Mouse (Mus musculus): ENCODE results near the gene Zkscan7. TPM values are rescaled to one million over a fixed set of nuclear protein-coding genes. Genes with fewer than 3 reads are reported as not detected.
"Not testable (repeated sequence)": the region's sequence is repeated elsewhere in the genome, so short reads cannot be mapped to it uniquely, and the experiment has no call there.

Gene Zkscan7
- polyA plus RNA-seq, 1 experiment from 2014 or later: 1.2 TPM

DNA sequence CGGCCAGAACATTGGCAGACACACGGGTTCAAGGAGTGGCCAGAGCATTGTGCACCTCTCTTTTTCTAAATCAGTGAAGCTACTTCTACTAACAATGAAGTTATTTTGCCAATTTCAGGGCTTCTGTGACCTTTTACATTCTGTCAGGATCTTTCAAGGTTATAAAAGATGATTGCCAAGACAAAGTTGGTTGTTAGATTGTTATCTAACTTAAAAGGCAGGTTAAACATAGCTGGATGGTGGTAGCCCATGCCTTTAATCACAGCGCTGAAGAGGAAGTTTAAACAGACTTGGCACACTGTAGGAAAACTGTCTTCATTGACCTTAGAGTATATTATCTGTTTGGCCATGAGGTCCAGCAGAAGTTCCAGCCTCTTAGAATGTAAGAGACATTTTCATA lies 39.9 kb upstream of the Zkscan7 start:
- Histone ChIP-seq H3K4me1 (ENCODE audit: insufficient read depth) (no peaks in the 10 kb centered on the region), H3K9me3 (ENCODE audit: low read length) (peaks cover 10% of the 10 kb centered on the region), H3K9ac (replicated peaks) (no peak overlapping the region), H3K4me3 (ENCODE audit: low read depth, low read length) (no peak overlapping the region), H3K4me2 (ENCODE audit: low read depth, low read length) (no peak overlapping the region), H3K27ac (ENCODE audit: low read depth) (no peak overlapping the region), H3K36me3 (replicated peaks; ENCODE audit: insufficient read depth, low read length) (0 out of 2 replicates have a peak, but pooled peaks cover 7% of the 10 kb centered on the region), H3K27me3 (ENCODE audit: insufficient read depth, low read length) (no peaks in the 10 kb centered on the region)
- ATAC-seq (no peak), DNase-seq (no peak)
- WGBS (ENCODE audit: insufficient replicate concordance): 64% methylated on average over 3 of the region's 3 CpGs
- TF ChIP-seq CTCF (IDR thresholded peaks at IDR 0.05; ENCODE audit: low read depth): no peak
- TF ChIP-seq EP300 (IDR thresholded peaks at IDR 0.05; ENCODE audit: low read depth): no peak

DNA sequence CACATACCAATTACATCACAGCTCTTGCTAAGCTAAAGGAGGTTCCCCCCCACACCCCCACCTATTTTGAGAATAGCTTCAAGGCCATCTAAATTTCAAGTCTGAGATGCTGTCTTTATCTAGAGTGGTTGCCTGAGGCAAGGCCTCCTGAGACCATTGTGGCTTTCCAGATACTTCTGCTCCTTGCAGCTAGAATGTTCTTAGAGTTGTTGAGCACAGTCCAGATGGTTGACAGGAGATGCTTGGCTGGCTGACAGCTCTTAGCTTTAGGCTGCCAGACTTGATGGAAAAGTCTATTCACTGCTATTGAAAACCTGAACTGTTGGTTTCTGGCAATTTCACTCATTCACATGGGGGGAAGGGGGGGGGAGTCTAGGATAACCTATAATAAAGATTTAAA lies 39.3 kb upstream of the Zkscan7 start:
- DNase-seq (no peak), ATAC-seq (no peak)
- peaks cover 10% of the 10 kb centered on the region for H3K9me3 ChIP-seq (ENCODE audit: low read length)
- H3K9ac ChIP-seq (replicated peaks): no peak overlapping the region
- H3K27ac ChIP-seq (ENCODE audit: low read depth): no peak overlapping the region
- no peaks in the 10 kb centered on the region for H3K27me3 ChIP-seq (ENCODE audit: insufficient read depth, low read length)
- H3K4me2 ChIP-seq (ENCODE audit: low read depth, low read length): no peak overlapping the region
- 0 out of 2 replicates have a peak, but pooled peaks cover 9% of the 10 kb centered on the region for H3K36me3 ChIP-seq (replicated peaks; ENCODE audit: insufficient read depth, low read length)
- no peak overlapping the region for H3K4me3 ChIP-seq (ENCODE audit: low read depth, low read length)
- no peak for TF ChIP-seq EP300 (IDR thresholded peaks at IDR 0.05; ENCODE audit: low read depth)
- no peak for TF ChIP-seq CTCF (IDR thresholded peaks at IDR 0.05; ENCODE audit: low read depth)
- H3K4me1 ChIP-seq (ENCODE audit: insufficient read depth): no peaks in the 10 kb centered on the region

DNA sequence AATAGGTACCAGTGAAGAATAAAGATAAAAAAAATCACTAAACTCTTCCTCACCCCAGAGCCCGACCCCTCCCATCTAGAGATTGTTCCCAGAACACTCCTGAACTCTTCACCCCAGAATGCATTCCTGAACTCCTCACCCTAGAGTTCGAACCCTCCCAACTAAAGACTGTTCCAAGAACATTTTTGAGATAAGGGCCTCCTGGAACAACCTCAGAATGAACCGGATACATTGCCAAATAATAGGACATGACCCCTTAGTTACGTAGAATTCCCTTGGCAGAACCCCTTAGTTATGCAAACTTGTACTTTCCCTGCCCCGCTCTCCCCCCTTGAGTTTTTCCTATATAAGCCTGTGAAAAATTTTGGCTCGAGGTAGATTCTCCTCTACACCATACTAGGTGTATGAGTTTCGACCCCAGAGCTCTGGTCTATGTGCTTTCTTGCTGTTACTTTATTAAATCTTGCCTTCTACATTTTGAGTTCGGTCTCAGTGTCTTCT lies 37.6 kb upstream of the Zkscan7 start:
- H3K4me1 ChIP-seq (ENCODE audit: insufficient read depth); H3K4me2 ChIP-seq (ENCODE audit: low read depth, low read length); H3K9ac ChIP-seq (replicated peaks); H3K27ac ChIP-seq (ENCODE audit: low read depth); H3K27me3 ChIP-seq (ENCODE audit: insufficient read depth, low read length); H3K4me3 ChIP-seq (ENCODE audit: low read depth, low read length); DNase-seq; ATAC-seq: not testable (repeated sequence)
- Histone ChIP-seq H3K36me3 (replicated peaks; ENCODE audit: insufficient read depth, low read length) (peaks cover 25% of the 10 kb centered on the region), H3K9me3 (ENCODE audit: low read length) (peaks cover 15% of the 10 kb centered on the region)
- WGBS (ENCODE audit: insufficient replicate concordance): 80% methylated on average over 5 of the region's 8 CpGs

DNA sequence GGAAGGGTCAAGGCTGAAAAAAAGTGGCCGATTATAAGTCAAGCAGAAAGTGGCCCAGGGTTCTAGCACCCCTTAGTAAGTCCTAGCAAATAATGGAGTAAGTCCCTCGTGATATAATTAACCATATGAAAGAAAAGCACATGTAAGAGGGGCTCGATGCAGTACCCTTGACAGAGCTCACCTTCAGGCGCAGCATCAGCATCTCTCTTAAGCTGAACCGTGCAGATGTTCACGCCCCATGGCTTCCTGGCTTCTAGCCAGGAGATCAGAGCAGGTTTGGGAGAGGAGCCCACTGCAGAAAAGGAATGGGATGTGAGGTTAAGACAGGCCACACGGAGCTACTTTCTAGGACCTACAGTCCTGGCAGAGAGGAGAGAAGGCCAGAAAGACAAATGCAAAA lies 31.0 kb upstream of the Zkscan7 start:
- Histone ChIP-seq H3K27ac (ENCODE audit: low read depth) (no peak overlapping the region), H3K9me3 (ENCODE audit: low read length) (peaks cover 42% of the 10 kb centered on the region), H3K4me1 (ENCODE audit: insufficient read depth) (no peaks in the 10 kb centered on the region), H3K9ac (replicated peaks) (no peak overlapping the region), H3K36me3 (replicated peaks; ENCODE audit: insufficient read depth, low read length) (peaks cover 83% of the 10 kb centered on the region), H3K4me3 (ENCODE audit: low read depth, low read length) (no peak overlapping the region), H3K27me3 (ENCODE audit: insufficient read depth, low read length) (no peaks in the 10 kb centered on the region), H3K4me2 (ENCODE audit: low read depth, low read length) (no peak overlapping the region)
- TF ChIP-seq EP300 (IDR thresholded peaks at IDR 0.05; ENCODE audit: low read depth) (no peak), CTCF (IDR thresholded peaks at IDR 0.05; ENCODE audit: low read depth) (no peak)
- DNase-seq (no peak), ATAC-seq (no peak)
- WGBS (ENCODE audit: insufficient replicate concordance): 91% methylated on average over 7 of the region's 7 CpGs

DNA sequence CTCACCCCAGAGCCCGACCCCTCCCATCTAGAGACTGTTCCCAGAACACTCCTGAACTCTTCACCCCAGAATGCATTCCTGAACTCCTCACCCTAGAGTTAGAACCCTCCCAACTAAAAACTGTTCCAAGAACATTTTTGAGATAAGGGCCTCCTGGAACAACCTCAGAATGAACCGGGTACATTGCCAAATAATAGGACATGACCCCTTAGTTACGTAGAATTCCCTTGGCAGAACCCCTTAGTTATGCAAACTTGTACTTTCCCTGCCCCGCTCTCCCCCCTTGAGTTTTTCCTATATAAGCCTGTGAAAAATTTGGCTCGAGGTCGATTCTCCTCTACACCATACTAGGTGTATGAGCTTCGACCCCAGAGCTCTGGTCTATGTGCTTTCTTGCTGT lies 30.3 kb upstream of the Zkscan7 start:
- not testable (repeated sequence) for ATAC-seq; H3K27ac ChIP-seq (ENCODE audit: low read depth); H3K9ac ChIP-seq (replicated peaks); H3K4me3 ChIP-seq (ENCODE audit: low read depth, low read length); H3K27me3 ChIP-seq (ENCODE audit: insufficient read depth, low read length); DNase-seq; H3K4me1 ChIP-seq (ENCODE audit: insufficient read depth); H3K4me2 ChIP-seq (ENCODE audit: low read depth, low read length)
- H3K36me3 ChIP-seq (replicated peaks; ENCODE audit: insufficient read depth, low read length): peaks cover 87% of the 10 kb centered on the region
- peaks cover 46% of the 10 kb centered on the region for H3K9me3 ChIP-seq (ENCODE audit: low read length)
- 78% methylated on average over 2 of the region's 7 CpGs for WGBS (ENCODE audit: insufficient replicate concordance)

DNA sequence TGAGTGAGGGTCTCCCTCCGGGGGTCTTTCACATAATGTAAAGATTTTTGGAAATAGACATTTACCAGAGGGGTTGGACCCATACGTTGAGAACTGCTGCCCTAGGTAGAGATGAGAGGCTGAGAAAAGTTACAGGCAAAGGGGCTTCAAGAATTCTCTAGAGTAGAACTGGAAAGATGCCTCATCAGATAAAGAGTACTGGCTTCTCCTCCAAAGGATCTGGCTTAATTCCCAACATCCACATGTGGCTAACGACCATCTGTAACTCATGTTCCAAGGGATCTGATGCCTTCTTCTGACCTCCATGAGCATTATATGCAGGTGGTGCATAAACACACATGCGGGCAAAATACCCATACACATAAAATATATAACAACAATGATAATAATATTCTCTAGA lies 29.9 kb upstream of the Zkscan7 start:
- no peak overlapping the region for H3K4me3 ChIP-seq (ENCODE audit: low read depth, low read length)
- no peak for TF ChIP-seq CTCF (IDR thresholded peaks at IDR 0.05; ENCODE audit: low read depth)
- TF ChIP-seq EP300 (IDR thresholded peaks at IDR 0.05; ENCODE audit: low read depth): no peak
- H3K27me3 ChIP-seq (ENCODE audit: insufficient read depth, low read length): no peaks in the 10 kb centered on the region
- ATAC-seq (no peak), DNase-seq (no peak)
- H3K9me3 ChIP-seq (ENCODE audit: low read length): peaks cover 46% of the 10 kb centered on the region
- no peak overlapping the region for H3K27ac ChIP-seq (ENCODE audit: low read depth)
- 91% methylated on average over 4 of the region's 4 CpGs for WGBS (ENCODE audit: insufficient replicate concordance)
- H3K9ac ChIP-seq (replicated peaks): no peak overlapping the region
- no peaks in the 10 kb centered on the region for H3K4me1 ChIP-seq (ENCODE audit: insufficient read depth)
- peaks cover 86% of the 10 kb centered on the region for H3K36me3 ChIP-seq (replicated peaks; ENCODE audit: insufficient read depth, low read length)
- H3K4me2 ChIP-seq (ENCODE audit: low read depth, low read length): no peak overlapping the region

DNA sequence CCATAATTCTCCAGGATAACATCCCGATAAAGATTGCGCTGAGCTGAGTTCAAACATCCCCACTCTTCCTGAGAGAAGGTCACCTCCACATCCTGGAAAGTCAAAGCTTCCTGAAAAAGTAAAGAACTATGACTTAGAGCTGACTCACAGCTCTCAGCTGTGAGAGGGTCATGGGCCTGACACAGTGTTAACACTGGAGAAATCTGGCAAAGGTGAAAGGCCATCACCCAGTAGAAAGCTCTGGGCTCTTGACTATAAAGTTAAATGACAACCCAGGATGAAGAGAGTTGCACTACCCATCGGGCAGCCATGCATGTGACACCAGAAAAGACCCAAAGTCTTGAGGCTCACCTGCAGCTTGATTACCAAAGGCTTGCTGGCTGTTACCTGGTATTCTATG lies 28.8 kb upstream of the Zkscan7 start:
- WGBS (ENCODE audit: insufficient replicate concordance): 94% methylated on average over 3 of the region's 3 CpGs
- ATAC-seq (no peak), DNase-seq (no peak)
- Histone ChIP-seq H3K27me3 (ENCODE audit: insufficient read depth, low read length) (no peaks in the 10 kb centered on the region), H3K4me2 (ENCODE audit: low read depth, low read length) (no peak overlapping the region), H3K4me1 (ENCODE audit: insufficient read depth) (no peaks in the 10 kb centered on the region), H3K9me3 (ENCODE audit: low read length) (peaks cover 56% of the 10 kb centered on the region), H3K9ac (replicated peaks) (no peak overlapping the region), H3K27ac (ENCODE audit: low read depth) (no peak overlapping the region), H3K36me3 (replicated peaks; ENCODE audit: insufficient read depth, low read length) (peaks cover 90% of the 10 kb centered on the region), H3K4me3 (ENCODE audit: low read depth, low read length) (no peak overlapping the region)
- no peak for TF ChIP-seq CTCF (IDR thresholded peaks at IDR 0.05; ENCODE audit: low read depth)
- no peak for TF ChIP-seq EP300 (IDR thresholded peaks at IDR 0.05; ENCODE audit: low read depth)

Data from liver, postnatal 0 days (tissue).